Mouse (Mus musculus): ENCODE results near the gene Obsl1. TPM values are rescaled to one million over a fixed set of nuclear protein-coding genes. Genes with fewer than 3 reads are reported as not detected.

The Obsl1 gene
- polyA plus RNA-seq, 2 experiments from 2014 or later: not detected

- ATAC-seq: no peak
These were observed 12.2 kb upstream of the Obsl1 start for GRCm38 (mm10) chr1:75518427-75518826.

GRCm38 (mm10) chr1:75517984-75518383 lies 11.7 kb upstream of the Obsl1 start:
- no peak for ATAC-seq

GRCm38 (mm10) chr1:75516703-75517380 lies 10.6 kb upstream of the Obsl1 start:
- no peak for ATAC-seq

- ATAC-seq: no peak
These were observed 6.3 kb upstream of the Obsl1 start for GRCm38 (mm10) chr1:75512550-75512949.

GRCm38 (mm10) chr1:75511437-75512210 lies 5.4 kb upstream of the Obsl1 start:
- no peak for ATAC-seq

GRCm38 (mm10) chr1:75510154-75510553 lies 3.9 kb upstream of the Obsl1 start:
- no peak for ATAC-seq

- ATAC-seq: no peak
These were observed 3.3 kb upstream of the Obsl1 start for GRCm38 (mm10) chr1:75509586-75509985.

GRCm38 (mm10) chr1:75507006-75507405 lies 754 bp upstream of the Obsl1 start, which contains the start of gene Inha:
Inha (plus strand) TSS chr1:75507077.
- ATAC-seq: no peak

GRCm38 (mm10) chr1:75505159-75505955 lies 895 bp downstream of the Obsl1 start:
- no peak for ATAC-seq

GRCm38 (mm10) chr1:75504256-75505045 lies 1.8 kb downstream of the Obsl1 start:
- no peak for ATAC-seq

GRCm38 (mm10) chr1:75503651-75503980 lies 2.6 kb downstream of the Obsl1 start:
- ATAC-seq: no peak

- ATAC-seq: no peak
These were observed 3.2 kb downstream of the Obsl1 start for GRCm38 (mm10) chr1:75502945-75503650.

GRCm38 (mm10) chr1:75501905-75502304 lies 4.3 kb downstream of the Obsl1 start:
- no peak for ATAC-seq

- ATAC-seq: no peak
These were observed 6.8 kb downstream of the Obsl1 start for GRCm38 (mm10) chr1:75499441-75499840.

- ATAC-seq: no peak
These were observed 7.4 kb downstream of the Obsl1 start for GRCm38 (mm10) chr1:75498897-75499296.

GRCm38 (mm10) chr1:75494878-75495548 lies 11.2 kb downstream of the Obsl1 start:
- no peak for ATAC-seq

- no peak for ATAC-seq
These were observed 13.6 kb downstream of the Obsl1 start for GRCm38 (mm10) chr1:75492579-75493170.

GRCm38 (mm10) chr1:75490785-75491551 lies 15.3 kb downstream of the Obsl1 start:
- ATAC-seq: no peak

GRCm38 (mm10) chr1:75487405-75488161 lies 18.7 kb downstream of the Obsl1 start:
- ATAC-seq: peak; percentile 76
